In the genomic region with DNA sequence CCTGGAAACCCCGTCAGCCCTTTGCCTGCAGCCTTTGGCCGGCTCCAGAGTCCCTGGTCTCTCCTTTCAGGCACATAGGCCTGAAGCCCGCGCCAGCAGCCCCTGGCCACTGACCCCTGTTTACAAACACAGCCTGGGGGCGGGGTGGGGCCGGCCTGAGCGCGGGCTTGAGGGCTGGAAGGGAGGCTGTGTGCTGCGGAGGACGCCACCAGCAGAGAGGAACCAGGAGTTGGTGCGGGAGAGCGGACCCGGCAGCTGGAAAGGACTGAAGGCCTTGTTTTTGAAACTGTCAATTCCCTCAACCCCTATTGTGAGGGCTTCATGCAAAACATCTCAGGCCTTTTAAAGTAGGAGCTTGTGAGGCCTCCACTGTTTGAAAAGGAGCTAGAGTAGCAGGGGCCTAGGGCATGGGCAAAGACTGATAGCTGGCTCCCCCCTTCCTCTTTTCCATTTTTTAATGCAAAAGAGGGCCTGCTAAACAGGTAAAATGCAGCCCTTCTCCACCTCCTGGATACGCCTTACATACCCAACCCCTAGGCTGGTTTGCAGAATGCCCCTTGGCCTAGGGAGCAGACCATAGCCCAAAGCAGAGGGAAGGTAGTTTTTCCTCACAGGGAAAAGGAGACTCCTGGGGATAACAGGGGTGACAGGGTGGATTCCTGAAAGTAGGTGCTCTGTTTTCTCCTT, we compare ENCODE assay signal across 9 mouse cellular contexts. TPM values are rescaled to one million over a fixed set of nuclear protein-coding genes. Genes with fewer than 3 reads are reported as not detected.
A peak's percentile ranks its signal among the peaks of the same experiment; 100 is the strongest.
DNase-seq lines count a peak whose midpoint lies in the region; ATAC-seq and TF ChIP-seq lines count a peak whose summit lies in the region.
"Had no signal": no experiment of that assay in that cellular context is flagged by ENCODE, and none has a peak within 500 bp of the region (broad histone marks: within the 10 kb centered on the region; RNA-seq: fewer than 3 reads in every experiment).

No protein-coding gene starts in this region.

- H3K4me2 ChIP-seq in hindbrain, embryonic 13.5 days: peak overlapping the region; percentile 91

- peak; percentile 80 to 84 for DNase-seq in cerebellum, postnatal 10 days
- no peak for DNase-seq in cerebellum, adult 18-20 months
- DNase-seq in ES-E14 (ENCODE audit: low read depth, low spot score): no peak
- peak; percentile 50 for DNase-seq in liver
- DNase-seq in frontal cortex, postnatal 25 days (ENCODE audit: low spot score in 2 of 2): no peak
- no peak for DNase-seq in thymus, adult 2 months

- no peak for TF ChIP-seq CTCF in thymus, adult 2 months (IDR thresholded peaks at IDR 0.05; ENCODE audit: borderline replicate concordance, control insufficient read depth, extremely low read depth, insufficient read depth, low read length, poor library complexity)

- H3K27me3 ChIP-seq in hindbrain, embryonic 13.5 days: no peaks in the 10 kb centered on the region
- peaks cover 9% of the 10 kb centered on the region for H3K27me3 ChIP-seq in thymus, adult 2 months (ENCODE audit: control insufficient read depth, insufficient read depth, low read length)

- in situ Hi-C loops in ES-E14 (cut with MboI; ENCODE audit: low sequenced_read_pairs in 2 of 2, unreplicated experiment in 2 of 2): loop anchor here in 1 of 2 experiments (5.0 to 25.0 kb wide), 3 partner anchors 566 to 1396 kb away; partner anchors contain the start of genes Ptf1a and Spag6

- H3K36me3 ChIP-seq in ES-E14 (ENCODE audit: control insufficient read depth, insufficient read depth, low read length, poor library complexity, severe bottlenecking): no peaks in the 10 kb centered on the region
- H3K36me3 ChIP-seq in hindbrain, embryonic 13.5 days: no peaks in the 10 kb centered on the region
- no peaks in the 10 kb centered on the region for H3K36me3 ChIP-seq in thymus, adult 2 months (ENCODE audit: control insufficient read depth, insufficient read depth, low read length)

- peak overlapping the region; percentile 29 for H3K9ac ChIP-seq in ES-E14 (ENCODE audit: insufficient read depth, low read depth, low read length, poor library complexity, severe bottlenecking)
- H3K9ac ChIP-seq in hindbrain, embryonic 13.5 days: peak overlapping the region; percentile 84

- H3K9me3 ChIP-seq in ES-E14 (ENCODE audit: control insufficient read depth, insufficient read depth, low read depth, low read length): no peaks in the 10 kb centered on the region
- H3K9me3 ChIP-seq in hindbrain, embryonic 13.5 days: no peaks in the 10 kb centered on the region

- H3K4me3 ChIP-seq in ES-E14 (ENCODE audit: insufficient read depth in 1 of 2, low read depth in 1 of 2, low read length in 2 of 2, poor library complexity in 1 of 2, severe bottlenecking in 1 of 2): peak overlapping the region; percentile 47 to 54; a peak in 3 of 4 replicates
- H3K4me3 ChIP-seq in hindbrain, embryonic 13.5 days: peak overlapping the region; percentile 37
- no peak overlapping the region for H3K4me3 ChIP-seq in thymus, adult 2 months (ENCODE audit: control insufficient read depth, insufficient read depth, low read length)

- peak; percentile 72 for ATAC-seq in hindbrain, embryonic 13.5 days (ENCODE audit: low FRiP score)
- ATAC-seq in cerebellum, adult (ENCODE audit: insufficient number of reproducible peaks, low FRiP score, low TSS enrichment): no peak

- TF ChIP-seq POLR2A in thymus, adult 2 months (IDR thresholded peaks at IDR 0.05; ENCODE audit: control insufficient read depth, extremely low read depth, insufficient read depth, low read length, poor library complexity): no peak

- no peaks in the 10 kb centered on the region for H3K4me1 ChIP-seq in ES-E14 (ENCODE audit: control insufficient read depth in 2 of 2, insufficient read depth in 2 of 2, low read length in 2 of 2, poor library complexity in 1 of 2)
- peaks cover 64% of the 10 kb centered on the region for H3K4me1 ChIP-seq in hindbrain, embryonic 13.5 days (replicated peaks)
- no peaks in the 10 kb centered on the region for H3K4me1 ChIP-seq in thymus, adult 2 months (replicated peaks; ENCODE audit: control insufficient read depth, insufficient read depth, low read length)

- 3% methylated on average over 14 of the region's 14 CpGs for WGBS in hindbrain, embryonic 13.5 days
- WGBS in thymus, adult 2 months: 92% methylated on average over 14 of the region's 14 CpGs

- H3K27ac ChIP-seq in ES-E14 (ENCODE audit: insufficient read depth, low read depth, low read length, poor library complexity, severe bottlenecking): no peak overlapping the region
- H3K27ac ChIP-seq in hindbrain, embryonic 13.5 days: peak overlapping the region; percentile 94
- no peak overlapping the region for H3K27ac ChIP-seq in thymus, adult 2 months (ENCODE audit: control insufficient read depth, insufficient read depth, low read length)

TF ChIP-seq in ES-E14, 5 proteins besides CTCF, POLR2A, EP300 and RAD21:
- TF ChIP-seq MAFK (IDR thresholded peaks at IDR 0.05; ENCODE audit: insufficient read depth, low read depth, low read length): no peak
- TF ChIP-seq HCFC1 (IDR thresholded peaks at IDR 0.05; ENCODE audit: borderline replicate concordance, insufficient read depth, low read length): no peak
- no peak for TF ChIP-seq ZNF384 (IDR thresholded peaks at IDR 0.05; ENCODE audit: low read depth, low read length)
- TF ChIP-seq ZC3H11A (IDR thresholded peaks at IDR 0.05; ENCODE audit: borderline replicate concordance, low read depth, low read length): no peak
- no peak for TF ChIP-seq CHD2 (IDR thresholded peaks at IDR 0.05; ENCODE audit: low read depth, low read length)

RNA-seq across cellular contexts. Expression of gene A930004D18Rik, which starts 3.8 kb away (rescaled TPM):
- 1.9 and 6.2 TPM in 2 replicates for total RNA-seq in ES-E14 (2012; rRNA removed)
- polyA plus RNA-seq in hindbrain, embryonic 13.5 days (2015; fragmentation: Nextera tagmentation; extraction: Ambion mirVana): 13.1 and 14.0 TPM in 2 replicates
- 0.37 and 0.75 TPM in 2 replicates for polyA plus RNA-seq in thymus, adult 2 months (2012; rRNA removed)

RNA-seq across cellular contexts. Expression of gene Skida1, which starts 7.5 kb away (rescaled TPM):
- total RNA-seq in ES-E14 (2012; rRNA removed): 0.63 and 2.6 TPM in 2 replicates
- polyA plus RNA-seq in hindbrain, embryonic 13.5 days (2015; fragmentation: Nextera tagmentation; extraction: Ambion mirVana): 11.5 and 12.7 TPM in 2 replicates
- 0.38 and 0.41 TPM in 2 replicates for polyA plus RNA-seq in thymus, adult 2 months (2012; rRNA removed)
- total RNA-seq: common myeloid progenitor, adult 5-6 weeks had no signal

RNA-seq across cellular contexts. Expression of gene Mllt10, which starts 13.7 kb away (rescaled TPM):
- 39.7 and 40.7 TPM in 2 replicates for total RNA-seq in ES-E14 (2012; rRNA removed)
- 60.3 and 61.4 TPM in 2 replicates for polyA plus RNA-seq in hindbrain, embryonic 13.5 days (2015; fragmentation: Nextera tagmentation; extraction: Ambion mirVana)
- 75.4 and 90.3 TPM in 2 replicates for polyA plus RNA-seq in thymus, adult 2 months (2012; rRNA removed)

RNA-seq across cellular contexts. Expression of gene H2al2a, which starts 44.6 kb away (rescaled TPM):
- not detected in 2 replicates for total RNA-seq in ES-E14 (2012; rRNA removed)
- polyA plus RNA-seq in hindbrain, embryonic 13.5 days (2015; fragmentation: Nextera tagmentation; extraction: Ambion mirVana): not detected in 2 replicates
- polyA plus RNA-seq in thymus, adult 2 months (2012; rRNA removed): not detected in 2 replicates
- total RNA-seq: common myeloid progenitor, adult 5-6 weeks had no signal

Comparison
In these comparisons a context has a peak if more than half of its experiments do, and no peak if none do; other contexts are left out.
1. DNase-seq: peak in cerebellum, postnatal 10 days (2 of 2) and liver (single experiment); none in cerebellum, adult 18-20 months (0 of 2), ES-E14 (single experiment), frontal cortex, postnatal 25 days (0 of 2) and thymus, adult 2 months (single experiment).